Mouse (Mus musculus): ENCODE results near the gene Rnf144b. TPM values are rescaled to one million over a fixed set of nuclear protein-coding genes. Genes with fewer than 3 reads are reported as not detected.

The Rnf144b gene
- under 1 TPM; 0.02 to 0.07 TPM for polyA plus RNA-seq (2012; fragmentation: generic; extraction: Trizol)

DNA sequence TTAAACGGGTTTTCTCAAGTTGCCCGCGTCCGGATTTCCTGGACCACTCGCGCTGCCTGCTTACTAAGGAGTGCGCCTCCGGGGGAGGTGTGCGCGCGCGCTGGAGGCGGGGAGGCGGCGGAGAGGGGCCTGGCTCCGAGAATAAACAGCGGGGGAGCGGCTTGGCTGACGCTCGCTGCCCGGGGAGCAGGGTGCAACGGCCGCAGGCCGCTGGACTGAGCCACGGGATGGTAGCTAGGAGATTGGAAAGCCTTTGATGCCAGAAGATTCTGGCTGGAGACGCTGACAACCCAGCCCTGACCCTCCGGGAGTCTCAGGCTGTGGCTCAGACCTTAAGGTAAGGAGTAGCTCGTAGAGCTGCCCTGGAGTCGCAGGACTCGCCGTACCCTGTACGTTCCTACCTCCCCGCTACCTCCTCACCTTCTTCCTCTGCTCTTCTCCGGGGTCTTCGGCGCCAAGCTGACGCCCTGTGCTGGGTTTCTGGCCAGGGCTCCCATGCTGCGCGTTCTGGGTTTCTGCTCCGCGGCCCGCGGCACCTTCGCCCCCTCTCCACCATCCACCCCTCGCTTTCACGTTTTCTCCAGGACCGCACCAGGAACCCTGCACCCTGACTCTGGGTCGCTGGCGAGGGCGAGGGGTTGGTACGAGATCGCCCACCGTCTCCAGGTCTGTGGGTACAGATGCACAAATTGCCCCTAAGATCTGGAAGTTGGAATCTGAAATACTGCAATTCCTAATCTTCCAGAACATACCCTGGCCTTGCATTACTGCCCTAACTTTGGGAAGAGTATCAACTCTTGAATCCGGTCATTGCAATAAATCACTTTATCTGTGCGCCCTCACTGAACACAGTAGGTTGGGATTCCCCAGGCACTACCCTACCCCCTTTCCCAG lies at the start of gene Rnf144b:
Gene Rnf144b (plus strand): TSS at position 120 of the 894 bp plus-strand sequence.

DNA sequence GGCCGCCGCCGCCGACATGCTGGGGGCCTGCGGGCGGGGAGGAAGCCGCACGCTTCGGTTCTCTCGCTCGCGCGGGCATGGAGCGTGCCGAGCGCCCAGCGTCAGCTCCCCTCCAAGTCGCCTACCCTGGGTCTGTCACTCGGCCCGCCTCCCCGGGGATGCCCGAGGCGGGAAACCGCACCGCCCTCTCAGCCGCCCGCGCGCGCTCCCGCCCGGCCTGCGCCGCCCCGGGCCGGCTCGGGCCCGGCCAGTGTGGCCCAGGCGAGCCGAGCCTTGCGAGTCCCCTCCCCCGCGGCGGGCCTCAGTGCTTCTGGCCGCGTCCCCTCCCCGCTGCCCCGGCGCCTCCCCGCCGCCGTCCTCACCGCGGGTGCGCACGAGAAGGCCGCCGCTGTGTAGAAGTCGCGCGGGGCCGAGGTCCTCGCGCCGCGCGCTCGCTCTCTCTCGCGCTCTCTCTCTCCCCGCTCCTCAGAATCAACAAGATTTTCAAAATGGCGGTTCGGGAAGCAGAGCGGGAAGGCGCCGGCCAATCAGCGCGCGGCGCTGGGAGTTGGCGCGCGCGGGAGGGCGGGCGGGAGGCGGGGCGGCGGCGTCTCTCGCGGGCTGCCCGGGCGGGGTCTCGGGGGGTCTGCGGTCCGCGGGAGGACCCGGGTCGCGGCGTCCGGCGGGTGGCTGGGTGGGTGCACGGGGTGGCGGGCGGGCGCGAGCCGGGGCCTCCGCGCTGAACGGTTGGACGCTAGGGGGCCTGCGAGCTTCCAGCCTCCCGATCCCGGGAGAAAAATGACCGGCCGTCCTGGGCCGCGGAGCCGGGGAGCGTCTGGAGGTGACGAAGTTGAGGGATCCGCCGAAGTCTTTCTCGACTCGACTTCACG lies 16.5 kb upstream of the Rnf144b start, which contains the start of gene Dek:
Gene Dek (minus strand): TSS at position 491 of the 869 bp plus-strand sequence.

Other genes with a start within 250 kb of the Rnf144b start
- 10 to 100 TPM in 1 of 2 experiments, 1 to 10 TPM in 1; 1.3 to 13.7 TPM for gene Kif13a, start 192.8 kb upstream of the Rnf144b start, polyA plus RNA-seq (2012; fragmentation: generic; extraction: Trizol)
- gene Nhlrc1, start 107.8 kb upstream of the Rnf144b start, polyA plus RNA-seq (2012; fragmentation: generic; extraction: Trizol) = not detected
- 1 to 10 TPM in 1 of 2 experiments, under 1 TPM in 1; 0.32 to 2.4 TPM for gene Kdm1b, start 79.2 kb upstream of the Rnf144b start, polyA plus RNA-seq (2012; fragmentation: generic; extraction: Trizol)
- gene Tpmt, start 77.9 kb upstream of the Rnf144b start, polyA plus RNA-seq (2012; fragmentation: generic; extraction: Trizol) = 1 to 10 TPM in 1 of 2 experiments, under 1 TPM in 1; 0.27 to 3.7 TPM
- 10 to 100 TPM in 1 of 2 experiments, 1 to 10 TPM in 1; 8.1 to 20.2 TPM for gene Dek, start 16.5 kb upstream of the Rnf144b start, polyA plus RNA-seq (2012; fragmentation: generic; extraction: Trizol)

Measured in C3H10T1/2 (cell line).